Mouse (Mus musculus) olfactory bulb, adult 2 months (tissue): ENCODE measurements around the gene Tmem189.

Experiments
- CTCF ChIP-seq: fragments of 200-500 bp; IDR thresholded peaks from 2 replicates; pipeline ENCODE4 v1.5.1; 2012; ENCODE audit warnings: low read depth, mild to moderate bottlenecking, low read length, moderate library complexity; ENCODE audit not compliant: insufficient read depth
- POLR2A ChIP-seq: fragments of 200-500 bp; IDR thresholded peaks from 2 replicates; pipeline ENCODE4 v1.6.1; 2012; ENCODE audit warnings: mild to moderate bottlenecking, low read depth, low read length, moderate library complexity; ENCODE audit not compliant: insufficient read depth

DNA sequence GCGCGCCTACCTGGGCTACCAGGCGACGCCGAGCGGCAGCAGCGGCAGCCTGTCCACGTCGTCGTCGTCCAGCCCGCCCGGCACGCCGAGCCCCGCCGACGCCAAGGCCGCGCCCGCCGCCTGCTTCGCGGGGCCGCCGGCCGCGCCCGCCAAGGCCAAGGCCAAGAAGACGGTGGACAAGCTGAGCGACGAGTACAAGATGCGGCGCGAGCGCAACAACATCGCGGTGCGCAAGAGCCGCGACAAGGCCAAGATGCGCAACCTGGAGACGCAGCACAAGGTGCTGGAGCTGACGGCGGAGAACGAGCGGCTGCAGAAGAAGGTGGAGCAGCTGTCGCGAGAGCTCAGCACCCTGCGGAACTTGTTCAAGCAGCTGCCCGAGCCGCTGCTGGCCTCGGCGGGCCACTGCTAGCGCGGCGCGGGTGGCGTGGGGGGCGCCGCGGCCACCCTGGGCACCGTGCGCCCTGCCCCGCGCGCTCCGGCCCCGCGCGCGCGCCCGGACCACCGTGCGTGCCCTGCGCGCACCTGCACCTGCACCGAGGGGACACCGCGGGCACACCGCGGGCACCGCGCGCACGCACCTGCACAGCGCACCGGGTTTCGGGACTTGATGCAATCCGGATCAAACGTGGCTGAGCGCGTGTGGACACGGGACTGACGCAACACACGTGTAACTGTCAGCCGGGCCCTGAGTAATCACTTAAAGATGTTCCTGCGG, at the start of gene Tmem189:
- TF ChIP-seq POLR2A (no peak), CTCF (no peak)
